Mouse (Mus musculus) heart, postnatal 25 days (tissue): ENCODE data around the gene Padi1. TPM values are rescaled to one million over a fixed set of nuclear protein-coding genes. Genes with fewer than 3 reads are reported as not detected.

Source experiments
- DNase-seq: peaks from one replicate; pipeline ENCODE4 v3.0.0; 2022; ENCODE audit warnings: low spot score
- intact Hi-C: fragments of 180-260 bp; cut with DNase I; formaldehyde crosslinking; loops from one replicate; pipeline ENCODE4 v1.15.1; 2025
- total RNA-seq, 2 experiments: library from RNA; stranded (reverse); gene quantifications; 2 replicates each; pipeline ENCODE4 v1.2.3; 2021

The Padi1 gene
- total RNA-seq, 2 experiments from 2014 or later, result not detected

GRCm38 (mm10) chr4:140791071-140791470 is 54.5 kb downstream of the Padi1 start:
- intact Hi-C loops, result loop anchor here (10.0 kb wide), 1 partner anchor 244 kb away; no protein-coding TSS in a partner anchor
- DNase-seq, result no peak

- intact Hi-C loops, result loop anchor here (1.0 to 10.0 kb wide), 3 partner anchors 112 to 245 kb away; no protein-coding TSS in a partner anchor
- DNase-seq, result no peak
Observed at GRCm38 (mm10) chr4:140789983-140790382, 55.6 kb downstream of the Padi1 start.

GRCm38 (mm10) chr4:140788983-140789382 is 56.6 kb downstream of the Padi1 start:
- intact Hi-C loops, result loop anchor here (1.0 kb wide), 2 partner anchors 113 to 168 kb away; no protein-coding TSS in a partner anchor

GRCm38 (mm10) chr4:140788264-140788663 is 57.3 kb downstream of the Padi1 start:
- no peak for DNase-seq
- intact Hi-C loops, result no loop called here

More at GRCm38 (mm10) chr4:140788983-140789382, 56.6 kb downstream of the Padi1 start:
- DNase-seq, result no peak

GRCm38 (mm10) chr4:140787414-140787813 is 58.2 kb downstream of the Padi1 start:
- intact Hi-C loops, result no loop called here
- DNase-seq, result peak; percentile 52

GRCm38 (mm10) chr4:140785217-140785616 is 60.4 kb downstream of the Padi1 start:
- DNase-seq, result no peak
- intact Hi-C loops, result no loop called here

- intact Hi-C loops, result no loop called here
- no peak for DNase-seq
Observed at GRCm38 (mm10) chr4:140784292-140784945, 61.2 kb downstream of the Padi1 start.

GRCm38 (mm10) chr4:140782821-140783220 is 62.8 kb downstream of the Padi1 start:
- DNase-seq, result no peak
- intact Hi-C loops, result no loop called here

GRCm38 (mm10) chr4:140780507-140780906 is 65.1 kb downstream of the Padi1 start:
- intact Hi-C loops, result no loop called here
- DNase-seq, result no peak

- DNase-seq, result no peak
- intact Hi-C loops, result no loop called here
Observed at GRCm38 (mm10) chr4:140779803-140780397, 65.7 kb downstream of the Padi1 start.

GRCm38 (mm10) chr4:140776623-140777022 is 69.0 kb downstream of the Padi1 start:
- intact Hi-C loops, result no loop called here
- DNase-seq, result no peak

GRCm38 (mm10) chr4:140775876-140776275 is 69.7 kb downstream of the Padi1 start:
- DNase-seq, result no peak
- intact Hi-C loops, result no loop called here

- intact Hi-C loops, result no loop called here
- DNase-seq, result no peak
Observed at GRCm38 (mm10) chr4:140774893-140775292, 70.7 kb downstream of the Padi1 start.

- intact Hi-C loops, result no loop called here
- DNase-seq, result no peak
Observed at GRCm38 (mm10) chr4:140774025-140774800, 71.4 kb downstream of the Padi1 start, which contains the start of gene Padi4. Padi4 (minus strand) TSS chr4:140774236.

GRCm38 (mm10) chr4:140771091-140771490 is 74.5 kb downstream of the Padi1 start:
- intact Hi-C loops, result no loop called here
- DNase-seq, result no peak

GRCm38 (mm10) chr4:140770433-140770832 is 75.1 kb downstream of the Padi1 start:
- intact Hi-C loops, result no loop called here
- peak; percentile 46 for DNase-seq

GRCm38 (mm10) chr4:140768973-140769372 is 76.6 kb downstream of the Padi1 start:
- intact Hi-C loops, result no loop called here
- no peak for DNase-seq

- intact Hi-C loops, result no loop called here
- no peak for DNase-seq
Observed at GRCm38 (mm10) chr4:140765936-140766335, 79.6 kb downstream of the Padi1 start.

- DNase-seq, result no peak
- intact Hi-C loops, result loop anchor here (1.0 kb wide), 1 partner anchor 139 kb away; no protein-coding TSS in a partner anchor
Observed at GRCm38 (mm10) chr4:140763158-140763557, 82.4 kb downstream of the Padi1 start.
